Mouse (Mus musculus) hindbrain, embryonic 14.5 days (tissue): Measurements from ENCODE around the gene Stx7. TPM values are rescaled to one million over a fixed set of nuclear protein-coding genes. Genes with fewer than 3 reads are reported as not detected.
A peak's percentile ranks its signal among the peaks of the same experiment; 100 is the strongest.

Experiments used
- ATAC-seq: fragments of 200-750 bp; cut with Nextera tagmentation; 2 replicates; pipeline ENCODE4 v1.8.0; 2017; ENCODE audit warnings: moderate number of reproducible peaks, mild to moderate bottlenecking, moderate TSS enrichment, moderate library complexity; ENCODE audit not compliant: low FRiP score
- DNase-seq: peaks from one replicate; pipeline ENCODE4 v3.0.0-alpha.2; 2015; ENCODE audit warnings: low spot score
- H3K27ac ChIP-seq: fragments of 300-500 bp; sonication (generic); 2 replicates; pipeline ENCODE4 v1.5.1; 2014; ENCODE audit warnings: mild to moderate bottlenecking, moderate library complexity
- H3K27me3 ChIP-seq: fragments of 300-500 bp; sonication (generic); 2 replicates; pipeline ENCODE4 v1.6.1; 2014; ENCODE audit warnings: mild to moderate bottlenecking, low read length, mixed read lengths; ENCODE audit not compliant: control insufficient read depth, insufficient read depth
- H3K36me3 ChIP-seq: fragments of 300-500 bp; sonication (generic); replicated peaks from 2 replicates; pipeline ENCODE4 v1.6.1; 2014; ENCODE audit not compliant: control insufficient read depth, insufficient read depth
- H3K4me1 ChIP-seq: fragments of 300-500 bp; sonication (generic); replicated peaks from 2 replicates; pipeline ENCODE4 v1.6.1; 2014; ENCODE audit warnings: antibody characterized with exemption, low read length, mixed read lengths; ENCODE audit not compliant: control insufficient read depth, insufficient read depth
- H3K4me2 ChIP-seq: fragments of 300-500 bp; sonication (generic); replicated peaks from 2 replicates; pipeline ENCODE4 v1.6.1; 2014; ENCODE audit warnings: mild to moderate bottlenecking, moderate library complexity
- H3K4me3 ChIP-seq: fragments of 300-500 bp; sonication (generic); replicated peaks from 2 replicates; pipeline ENCODE4 v1.5.1; 2014; ENCODE audit warnings: mild to moderate bottlenecking, low read length
- H3K9ac ChIP-seq: fragments of 300-500 bp; sonication (generic); 2 replicates; pipeline ENCODE4 v1.6.1; 2014
- H3K9me3 ChIP-seq: fragments of 300-500 bp; sonication (generic); 2 replicates; pipeline ENCODE4 v1.6.1; 2016; ENCODE audit warnings: low read length; ENCODE audit not compliant: control insufficient read depth
- whole genome bisulfite sequencing: fragments of 180-500 bp; shearing (Covaris S2); extraction: QIAGEN DNeasy Blood & Tissue Kit; methylation state at CpG from one replicate; pipeline ENCODE4 v1.1.7; 2014; 5-methylcytosine and 5-hydroxymethylcytosine counted together
- polyA plus RNA-seq: library from polyadenylated mRNA; unstranded; fragments of >200 nt; fragmentation: Nextera tagmentation; extraction: Ambion mirVana; gene quantifications from 2 replicates; pipeline ENCODE4 v1.2.1, GENCODE M21; 2014

Gene Stx7
- polyA plus RNA-seq, 1 experiment from 2014 or later = 355 TPM

GRCm38 (mm10) chr10:24133132-24133531 lies 16.0 kb upstream of the Stx7 start:
- Histone ChIP-seq H3K4me2 (no peak overlapping the region), H3K27me3 (no peaks in the 10 kb centered on the region), H3K36me3 (no peaks in the 10 kb centered on the region), H3K4me3 (no peak overlapping the region), H3K9ac (no peak overlapping the region), H3K4me1 (no peaks in the 10 kb centered on the region), H3K27ac (no peak overlapping the region), H3K9me3 (no peaks in the 10 kb centered on the region)
- WGBS = 51% methylated on average over 2 of the region's 2 CpGs
- no peak for ATAC-seq
- DNase-seq = no peak

GRCm38 (mm10) chr10:24134071-24134645 lies 14.9 kb upstream of the Stx7 start:
- no peak overlapping the region for H3K9ac ChIP-seq
- no peak for ATAC-seq
- H3K4me2 ChIP-seq = no peak overlapping the region
- 64% methylated on average over 7 of the region's 7 CpGs for WGBS
- no peak overlapping the region for H3K27ac ChIP-seq
- H3K36me3 ChIP-seq = no peaks in the 10 kb centered on the region
- H3K4me3 ChIP-seq = no peak overlapping the region
- H3K4me1 ChIP-seq = no peaks in the 10 kb centered on the region
- H3K27me3 ChIP-seq = no peaks in the 10 kb centered on the region
- DNase-seq = no peak
- H3K9me3 ChIP-seq = no peaks in the 10 kb centered on the region

- no peak for ATAC-seq
- no peak overlapping the region for H3K27ac ChIP-seq
- H3K4me3 ChIP-seq = no peak overlapping the region
- no peak overlapping the region for H3K4me2 ChIP-seq
- H3K9ac ChIP-seq = no peak overlapping the region
- H3K27me3 ChIP-seq = no peaks in the 10 kb centered on the region
- no peaks in the 10 kb centered on the region for H3K9me3 ChIP-seq
- no peaks in the 10 kb centered on the region for H3K4me1 ChIP-seq
- WGBS = 83% methylated on average over 2 of the region's 2 CpGs
- H3K36me3 ChIP-seq = no peaks in the 10 kb centered on the region
- DNase-seq = no peak
These were observed 10.4 kb upstream of the Stx7 start for GRCm38 (mm10) chr10:24138623-24139261.

- DNase-seq (no peak), ATAC-seq (no peak)
- no peaks in the 10 kb centered on the region for H3K4me1 ChIP-seq
- no peaks in the 10 kb centered on the region for H3K27me3 ChIP-seq
- H3K36me3 ChIP-seq = no peaks in the 10 kb centered on the region
- H3K9ac ChIP-seq = no peak overlapping the region
- no peak overlapping the region for H3K4me2 ChIP-seq
- H3K9me3 ChIP-seq = no peaks in the 10 kb centered on the region
- H3K4me3 ChIP-seq = no peak overlapping the region
- no peak overlapping the region for H3K27ac ChIP-seq
- WGBS = 89% methylated on average over 3 of the region's 3 CpGs
These were observed 6.4 kb upstream of the Stx7 start for GRCm38 (mm10) chr10:24142735-24143134.

GRCm38 (mm10) chr10:24150086-24150485 lies 984 bp downstream of the Stx7 start:
- peaks cover 24% of the 10 kb centered on the region for H3K4me1 ChIP-seq
- H3K9ac ChIP-seq = peak overlapping the region; percentile 92
- peaks cover 8% of the 10 kb centered on the region for H3K36me3 ChIP-seq
- no peaks in the 10 kb centered on the region for H3K27me3 ChIP-seq
- ATAC-seq (no peak), DNase-seq (no peak)
- H3K4me2 ChIP-seq = peak overlapping the region; percentile 70
- H3K27ac ChIP-seq = no peak overlapping the region
- no peaks in the 10 kb centered on the region for H3K9me3 ChIP-seq
- 39% methylated on average over 7 of the region's 7 CpGs for WGBS
- H3K4me3 ChIP-seq = peak overlapping the region; percentile 93

GRCm38 (mm10) chr10:24158470-24159254 lies 9.6 kb downstream of the Stx7 start:
- H3K27ac ChIP-seq = no peak overlapping the region
- no peak overlapping the region for H3K4me2 ChIP-seq
- WGBS = 96% methylated on average over 12 of the region's 12 CpGs
- no peak overlapping the region for H3K4me3 ChIP-seq
- H3K36me3 ChIP-seq = peaks cover 45% of the 10 kb centered on the region
- ATAC-seq = no peak
- H3K9me3 ChIP-seq = no peaks in the 10 kb centered on the region
- no peak overlapping the region for H3K9ac ChIP-seq
- DNase-seq = no peak
- H3K4me1 ChIP-seq = no peaks in the 10 kb centered on the region
- H3K27me3 ChIP-seq = no peaks in the 10 kb centered on the region

GRCm38 (mm10) chr10:24159575-24159974 lies 10.5 kb downstream of the Stx7 start:
- WGBS = 68% methylated on average over 5 of the region's 5 CpGs
- Histone ChIP-seq H3K27me3 (no peaks in the 10 kb centered on the region), H3K4me2 (no peak overlapping the region), H3K4me3 (no peak overlapping the region), H3K9me3 (no peaks in the 10 kb centered on the region), H3K9ac (no peak overlapping the region), H3K4me1 (peaks cover 8% of the 10 kb centered on the region), H3K36me3 (peaks cover 45% of the 10 kb centered on the region), H3K27ac (no peak overlapping the region)
- DNase-seq = no peak
- ATAC-seq = no peak

- ATAC-seq (no peak), DNase-seq (no peak)
- 91% methylated on average over 7 of the region's 7 CpGs for WGBS
- peaks cover 13% of the 10 kb centered on the region for H3K4me1 ChIP-seq
- H3K27ac ChIP-seq = no peak overlapping the region
- no peaks in the 10 kb centered on the region for H3K27me3 ChIP-seq
- no peaks in the 10 kb centered on the region for H3K9me3 ChIP-seq
- no peak overlapping the region for H3K4me3 ChIP-seq
- no peak overlapping the region for H3K9ac ChIP-seq
- H3K36me3 ChIP-seq = peaks cover 41% of the 10 kb centered on the region
- H3K4me2 ChIP-seq = no peak overlapping the region
These were observed 11.2 kb downstream of the Stx7 start for GRCm38 (mm10) chr10:24160349-24160748.

- H3K4me2 ChIP-seq = no peak overlapping the region
- no peak overlapping the region for H3K27ac ChIP-seq
- no peak overlapping the region for H3K4me3 ChIP-seq
- no peak overlapping the region for H3K9ac ChIP-seq
- ATAC-seq (peak; percentile 25; the same call in 1 of the 2 replicates), DNase-seq (no peak)
- H3K27me3 ChIP-seq = no peaks in the 10 kb centered on the region
- 23% methylated on average over 11 of the region's 11 CpGs for WGBS
- H3K36me3 ChIP-seq = peaks cover 6% of the 10 kb centered on the region; the same call in 1 of the 2 replicates
- peaks cover 22% of the 10 kb centered on the region for H3K4me1 ChIP-seq
- no peaks in the 10 kb centered on the region for H3K9me3 ChIP-seq
These were observed 15.2 kb downstream of the Stx7 start for GRCm38 (mm10) chr10:24164137-24164908.
